Mouse (Mus musculus) testis, adult 2 months (tissue): ENCODE measurements around the gene Abcg5.

Experiments used
- CTCF ChIP-seq: fragments of 200-500 bp; IDR thresholded peaks from 2 replicates; pipeline ENCODE4 v1.5.1; 2012; ENCODE audit warnings: low read depth, mild to moderate bottlenecking, inconsistent platforms, low read length, moderate library complexity; ENCODE audit not compliant: control insufficient read depth, insufficient read depth, insufficient replicate concordance
- POLR2A ChIP-seq: fragments of 200-500 bp; IDR thresholded peaks from 2 replicates; pipeline ENCODE4 v1.6.1; 2012; ENCODE audit warnings: low read depth, mild to moderate bottlenecking, inconsistent platforms, low read length, moderate library complexity; ENCODE audit not compliant: control insufficient read depth

DNA sequence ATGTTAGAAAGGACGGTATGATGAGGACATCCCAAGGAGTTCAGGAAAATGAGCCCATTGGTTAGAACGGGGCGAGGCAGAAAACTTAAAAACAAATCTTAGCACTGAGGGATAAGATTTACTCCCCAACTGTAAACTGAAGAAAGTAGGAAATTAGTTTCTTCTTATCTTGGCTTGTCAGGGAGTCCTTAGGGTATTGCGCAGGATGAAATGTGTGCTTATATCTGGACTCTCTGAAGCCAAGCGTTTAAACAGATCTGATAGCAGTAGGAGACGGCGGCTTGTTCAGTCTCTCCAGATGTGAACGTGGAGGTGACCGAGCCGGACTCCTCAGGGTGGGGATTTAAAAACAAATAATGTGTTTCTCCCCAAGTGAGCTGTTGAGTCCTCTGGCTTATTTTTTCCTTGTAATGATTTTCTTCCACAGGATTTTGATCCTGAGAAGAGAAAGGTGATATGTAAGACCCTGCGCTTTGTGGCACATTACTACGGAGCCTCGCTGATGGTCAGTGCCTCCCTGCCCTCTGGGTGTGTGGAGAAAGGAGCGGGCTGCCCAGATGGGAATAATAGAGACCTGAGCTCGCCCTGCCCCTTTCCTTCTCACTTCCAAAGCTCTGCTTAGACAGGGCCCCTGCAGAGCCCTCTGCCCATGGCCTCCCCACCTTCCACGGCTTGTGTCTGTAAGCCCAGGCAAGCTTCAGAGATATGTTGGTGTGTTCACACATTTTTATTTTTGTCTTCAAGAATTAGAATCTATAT is 38.3 kb downstream of the Abcg5 start:
- TF ChIP-seq CTCF (no peak), POLR2A (no peak)
